Mouse (Mus musculus) spleen, adult 10 weeks (tissue): ENCODE results near the gene Prrg2. TPM values are rescaled to one million over a fixed set of nuclear protein-coding genes. Genes with fewer than 3 reads are reported as not detected.

ENCODE experiments used
- polyA plus RNA-seq: library from polyadenylated mRNA; stranded (reverse); fragments of 350-450 nt; fragmentation: Illumina TruSeq; extraction: RNeasy Lipid Tissue Mini Kit (QIAGEN cat#74804); gene quantifications from one replicate; pipeline ENCODE4 v1.2.3, GENCODE M21; 2015; ENCODE audit warnings: low replicate concordance; ENCODE audit not compliant: insufficient read depth

Gene Prrg2
- polyA plus RNA-seq = 3.5 TPM

DNA sequence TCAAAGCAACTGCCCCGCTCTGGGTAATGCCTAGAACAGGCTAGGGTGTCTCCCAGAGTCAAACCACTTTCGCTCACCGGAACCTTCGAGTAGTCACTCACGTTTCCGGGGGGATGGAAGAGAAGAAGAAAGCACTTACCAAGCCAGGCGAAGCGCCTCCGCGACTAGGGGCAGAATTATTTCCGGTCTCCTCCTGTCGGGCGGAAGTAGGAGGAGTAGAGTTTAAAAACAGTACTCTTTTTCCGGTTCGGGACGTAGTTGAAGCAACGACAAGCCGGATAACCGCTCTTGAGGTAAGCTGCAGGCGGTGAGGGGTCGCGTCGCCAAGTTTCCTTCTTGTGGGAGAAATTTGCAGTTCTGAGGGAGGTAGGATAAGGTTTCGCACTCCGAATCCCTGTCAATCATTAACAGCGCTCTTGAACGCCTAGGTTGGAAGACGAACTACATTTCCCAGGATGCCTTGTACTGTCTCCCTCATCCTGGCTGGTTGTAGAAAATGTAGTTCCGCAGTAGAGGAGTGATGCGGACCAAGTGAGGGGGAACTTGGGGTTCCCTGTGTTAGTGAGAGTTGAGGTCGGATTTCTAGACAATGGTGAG, at the start of gene Prrg2, which contains the start of gene Nosip:
Prrg2 (minus strand) TSS at position 439 of the 597 bp plus-strand sequence.
Nosip (plus strand) TSS at position 191 of the 597 bp plus-strand sequence.

DNA sequence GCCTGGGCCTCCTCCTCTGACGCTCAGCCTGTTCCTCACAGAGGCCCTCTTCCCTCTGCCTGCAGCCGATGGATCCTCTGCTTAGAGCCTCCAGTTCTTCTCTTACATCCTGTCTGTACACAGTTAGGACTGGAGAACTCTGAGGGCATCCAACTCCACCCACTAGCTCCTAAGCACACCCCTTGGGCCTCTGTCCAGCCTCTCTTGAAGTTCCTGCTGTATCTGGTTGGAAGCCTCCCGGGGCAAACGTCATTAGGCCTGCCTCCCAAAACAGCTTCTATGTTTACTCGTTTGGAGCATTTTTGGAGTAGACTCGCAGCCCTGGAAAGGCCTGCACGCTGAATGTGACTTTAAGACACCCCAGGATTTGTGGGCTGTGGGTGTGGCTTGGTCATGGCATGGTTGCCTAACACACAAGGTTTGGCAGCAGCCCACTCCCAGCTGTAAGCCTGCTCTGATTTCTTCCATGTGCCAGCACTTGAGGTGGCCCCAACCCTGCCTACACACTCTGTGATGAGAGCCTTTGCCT, 41.2 kb upstream of the Prrg2 start, which contains the start of gene Fcgrt:
Fcgrt (minus strand) TSS at position 200 of the 529 bp plus-strand sequence.

DNA sequence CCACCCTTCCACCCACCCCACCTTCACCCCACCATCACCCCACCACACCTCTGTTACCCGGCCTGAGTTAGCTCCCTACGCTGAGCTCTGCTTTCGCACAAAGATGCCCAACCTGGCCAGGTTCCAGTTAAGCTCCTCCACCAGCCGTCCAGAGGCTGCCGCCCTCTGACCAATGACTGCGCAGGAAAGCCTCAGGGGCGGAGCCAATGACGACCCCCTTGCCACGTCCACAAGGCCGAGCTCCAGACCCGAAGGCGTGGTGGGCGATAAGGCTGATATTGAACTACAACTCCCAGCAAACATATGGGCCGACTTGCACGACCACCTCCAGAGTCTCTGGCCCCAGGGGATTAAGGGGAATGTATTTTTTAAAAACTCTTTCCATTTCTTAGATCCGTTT, 29.6 kb upstream of the Prrg2 start, which contains the start of gene Rcn3:
Rcn3 (minus strand) TSS at position 174 of the 400 bp plus-strand sequence.

DNA sequence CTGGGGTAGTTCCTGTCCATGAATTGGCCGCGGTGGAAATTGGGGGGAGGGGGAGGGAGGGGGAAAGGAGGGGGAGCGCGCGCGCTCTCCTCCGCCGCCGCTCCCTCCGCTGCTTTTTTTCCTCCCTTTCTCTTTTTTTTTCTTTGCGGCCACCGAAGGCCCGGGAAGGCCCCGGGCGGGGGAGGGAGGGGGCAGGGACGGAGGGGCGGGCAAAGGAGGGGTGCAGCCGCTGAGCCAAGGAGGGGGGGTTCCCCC, 9.7 kb downstream of the Prrg2 start, which contains the start of gene Prr12:
Prr12 (minus strand) TSS at position 20 of the 255 bp plus-strand sequence.

DNA sequence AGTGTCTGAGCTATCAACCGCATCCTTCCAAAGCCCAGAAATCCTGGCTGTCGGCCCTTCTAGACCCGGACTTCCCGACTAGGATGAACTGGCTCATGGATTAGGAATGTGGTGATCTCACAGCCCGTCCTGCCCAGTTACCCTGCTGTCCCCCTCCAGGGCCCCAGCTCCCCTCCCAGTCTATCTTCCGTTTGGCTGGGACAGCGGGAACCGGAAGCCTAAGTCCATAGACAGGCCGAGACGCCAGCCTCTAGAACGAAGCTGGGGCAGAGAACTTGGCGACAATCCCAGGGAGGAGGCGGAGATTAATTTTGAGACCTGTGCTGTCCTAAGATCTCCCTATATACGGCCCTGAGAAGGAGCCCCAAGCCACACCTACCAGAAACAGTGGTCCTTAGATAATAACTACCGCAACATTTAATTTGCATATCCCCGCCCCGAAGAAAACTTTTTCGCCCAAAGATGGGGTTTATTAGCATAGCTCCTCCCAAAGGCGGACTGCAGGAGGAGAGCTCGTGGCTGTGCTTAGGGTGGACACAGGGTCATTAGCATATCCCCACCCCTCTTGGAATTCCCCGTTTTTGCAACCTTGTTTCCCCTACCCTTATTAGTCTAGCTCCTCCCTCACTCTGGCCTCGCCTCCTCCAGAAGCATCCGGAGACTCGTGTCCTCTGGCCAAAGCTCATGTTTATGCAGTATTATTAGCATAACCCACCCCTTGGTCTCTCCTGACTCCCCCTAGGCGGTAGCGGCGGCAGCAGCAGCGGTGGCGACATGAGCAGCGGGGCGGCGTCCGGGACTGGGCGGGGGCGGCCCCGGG, 45.0 kb downstream of the Prrg2 start, which contains the start of gene Rras:
Rras (plus strand) TSS at position 720 of the 820 bp plus-strand sequence.

DNA sequence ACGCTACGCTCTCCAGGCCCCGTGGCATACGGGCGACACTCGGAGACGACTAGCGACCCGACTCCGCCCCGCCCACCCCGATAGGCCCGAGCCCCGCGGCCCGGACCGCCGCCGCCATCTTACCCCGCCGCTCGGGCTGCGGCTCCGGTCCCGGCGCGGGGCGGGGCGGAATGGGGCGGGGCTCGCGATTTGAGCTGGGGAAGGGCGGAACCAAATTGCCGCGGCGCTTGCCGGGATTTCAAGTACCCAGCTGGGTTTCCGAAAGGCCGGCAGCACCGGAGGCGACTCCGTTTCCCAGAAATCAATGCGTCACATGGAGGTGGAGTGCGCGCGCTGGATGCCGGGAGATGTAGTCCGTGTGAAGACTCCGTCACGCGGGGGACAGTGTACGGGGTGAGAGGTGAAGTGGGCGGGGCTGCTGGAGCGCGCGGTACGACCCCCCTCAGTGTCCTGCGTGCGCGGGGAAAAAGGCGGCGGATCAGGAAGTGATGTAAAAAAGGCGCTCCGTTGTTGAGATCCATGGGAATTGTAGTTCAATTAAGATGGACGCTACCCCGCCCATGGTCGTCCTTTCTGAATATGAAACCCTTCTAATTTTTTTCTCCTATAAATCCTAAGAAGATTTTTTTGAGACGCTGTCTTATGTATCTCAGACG, 46.4 kb downstream of the Prrg2 start, which contains the start of gene Scaf1:
Scaf1 (minus strand) TSS at position 407 of the 656 bp plus-strand sequence.

Other genes with a start within 250 kb of the Prrg2 start
- 19.2 TPM for gene Nup62, start 246.6 kb downstream of the Prrg2 start, polyA plus RNA-seq
- 71.8 TPM for gene Il4i1, start 246.3 kb downstream of the Prrg2 start, polyA plus RNA-seq
- gene Atf5, start 246.0 kb downstream of the Prrg2 start, polyA plus RNA-seq = 10.8 TPM
- 9.0 TPM for gene Akt1s1, start 213.7 kb downstream of the Prrg2 start, polyA plus RNA-seq
- gene Tbc1d17, start 213.6 kb downstream of the Prrg2 start, polyA plus RNA-seq = 21.1 TPM
- gene Pnkp, start 205.5 kb downstream of the Prrg2 start, polyA plus RNA-seq = 22.1 TPM
- 4.1 TPM for gene Ptov1, start 192.9 kb downstream of the Prrg2 start, polyA plus RNA-seq
- 14.6 TPM for gene Med25, start 170.0 kb downstream of the Prrg2 start, polyA plus RNA-seq
- gene Fuz, start 166.6 kb downstream of the Prrg2 start, polyA plus RNA-seq = 24.7 TPM
- 41.2 TPM for gene Ap2a1, start 133.2 kb downstream of the Prrg2 start, polyA plus RNA-seq
- not detected for gene Tsks, start 119.5 kb downstream of the Prrg2 start, polyA plus RNA-seq
- gene Cpt1c, start 87.8 kb downstream of the Prrg2 start, polyA plus RNA-seq = 1.5 TPM
- gene Prmt1, start 76.1 kb downstream of the Prrg2 start, polyA plus RNA-seq = 116 TPM
- gene Irf3, start 65.0 kb downstream of the Prrg2 start, polyA plus RNA-seq = 140 TPM
- 6.8 TPM for gene Bcl2l12, start 64.0 kb downstream of the Prrg2 start, polyA plus RNA-seq
- 22.6 TPM for gene Scaf1, start 46.3 kb downstream of the Prrg2 start, polyA plus RNA-seq
- 30.0 TPM for gene Rras, start 44.7 kb downstream of the Prrg2 start, polyA plus RNA-seq
- gene Prr12, start 9.8 kb downstream of the Prrg2 start, polyA plus RNA-seq = 4.3 TPM
- gene Nosip, start 248 bp downstream of the Prrg2 start, polyA plus RNA-seq = 21.1 TPM
- gene Rcn3, start 29.5 kb upstream of the Prrg2 start, polyA plus RNA-seq = 9.4 TPM
- 45.8 TPM for gene Fcgrt, start 41.2 kb upstream of the Prrg2 start, polyA plus RNA-seq
- gene Rps11, start 61.8 kb upstream of the Prrg2 start, polyA plus RNA-seq = 3,350 TPM
- 4,521 TPM for gene Rpl13a, start 66.1 kb upstream of the Prrg2 start, polyA plus RNA-seq
- not detected for gene Gm45713, start 73.6 kb upstream of the Prrg2 start, polyA plus RNA-seq
- gene Flt3l, start 73.8 kb upstream of the Prrg2 start, polyA plus RNA-seq = 119 TPM
- gene Pih1d1, start 91.6 kb upstream of the Prrg2 start, polyA plus RNA-seq = 19.7 TPM
- gene Aldh16a1, start 91.9 kb upstream of the Prrg2 start, polyA plus RNA-seq = 25.4 TPM
- not detected for gene Slc17a7, start 101.3 kb upstream of the Prrg2 start, polyA plus RNA-seq
- gene Gfy, start 116.9 kb upstream of the Prrg2 start, polyA plus RNA-seq = not detected
- gene Pth2, start 118.3 kb upstream of the Prrg2 start, polyA plus RNA-seq = not detected
- 0.10 TPM for gene Ccdc155, start 142.2 kb upstream of the Prrg2 start, polyA plus RNA-seq
- gene Dkkl1, start 149.5 kb upstream of the Prrg2 start, polyA plus RNA-seq = 0.99 TPM
- gene Tead2, start 153.1 kb upstream of the Prrg2 start, polyA plus RNA-seq = 2.5 TPM
- 398 TPM for gene Cd37, start 176.4 kb upstream of the Prrg2 start, polyA plus RNA-seq
- not detected for gene Slc6a16, start 178.4 kb upstream of the Prrg2 start, polyA plus RNA-seq
- gene Slc6a21, start 214.8 kb upstream of the Prrg2 start, polyA plus RNA-seq = 0.97 TPM